ENCODE assay signal across 10 mouse cellular contexts in the genomic region with DNA sequence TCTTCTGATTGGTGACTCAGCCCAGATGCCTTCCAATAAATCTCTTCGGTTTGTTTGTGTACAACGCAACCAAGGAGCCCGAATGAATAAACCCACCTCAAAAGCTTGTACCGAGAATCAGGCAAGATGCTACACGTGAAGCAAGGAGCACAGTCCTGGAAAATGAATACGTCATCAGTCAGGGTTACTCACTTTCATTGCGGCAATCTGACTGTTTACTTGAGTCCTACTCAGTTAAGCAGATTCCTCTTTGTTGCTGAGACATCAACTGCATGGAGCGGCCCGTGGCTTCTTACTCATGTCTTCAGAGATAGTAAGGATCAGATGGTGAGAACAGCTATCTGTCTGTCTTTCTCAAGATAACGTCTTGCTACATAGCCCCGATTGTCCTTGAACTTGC.
"Had no signal": no experiment of that assay in that cellular context is flagged by ENCODE, and none has a peak within 500 bp of the region (broad histone marks: within the 10 kb centered on the region; RNA-seq: fewer than 3 reads in every experiment).

No protein-coding gene starts in this region.

- DNase-seq: kidney, postnatal 25 days; layer of hippocampus, adult 9-11 months; liver, embryonic 13.5 days; lung, adult 2 months; lung, postnatal 14 days; lung, postnatal 4 days; midbrain, embryonic 14.5 days; retina, postnatal 1 day; thymus, adult 18-20 months; thymus, postnatal 36 days had no signal
